Mouse (Mus musculus): ENCODE results near the gene Fam222a. TPM values are rescaled to one million over a fixed set of nuclear protein-coding genes. Genes with fewer than 3 reads are reported as not detected.

Fam222a gene
- polyA plus RNA-seq (2017; shearing (Covaris generic)): 0.98 TPM

GRCm38 (mm10) chr5:114567565-114568197 is at the start of gene Fam222a:
Fam222a (plus strand) TSS chr5:114568016.

GRCm38 (mm10) chr5:114658255-114658654 is 90.4 kb downstream of the Fam222a start, which contains the start of gene Trpv4:
Trpv4 (minus strand) TSS chr5:114658421.

Other genes starting within 250 kb of the Fam222a start
- 190 TPM for gene Kctd10, start 187.5 kb upstream of the Fam222a start, polyA plus RNA-seq (2017; shearing (Covaris generic))
- gene Ube3b, start 187.4 kb upstream of the Fam222a start, polyA plus RNA-seq (2017; shearing (Covaris generic)): 44.7 TPM
- 5.1 TPM for gene Mmab, start 124.0 kb upstream of the Fam222a start, polyA plus RNA-seq (2017; shearing (Covaris generic))
- gene Mvk, start 123.7 kb upstream of the Fam222a start, polyA plus RNA-seq (2017; shearing (Covaris generic)): 9.2 TPM
- gene Trpv4, start 90.4 kb downstream of the Fam222a start, polyA plus RNA-seq (2017; shearing (Covaris generic)): 0.33 TPM
- 103 TPM for gene Gltp, start 123.0 kb downstream of the Fam222a start, polyA plus RNA-seq (2017; shearing (Covaris generic))
- 15.8 TPM for gene Tchp, start 139.7 kb downstream of the Fam222a start, polyA plus RNA-seq (2017; shearing (Covaris generic))
- gene Ankrd13a, start 206.7 kb downstream of the Fam222a start, polyA plus RNA-seq (2017; shearing (Covaris generic)): 124 TPM
- 97.3 TPM for gene Git2, start 207.5 kb downstream of the Fam222a start, polyA plus RNA-seq (2017; shearing (Covaris generic))

All from effector memory CD4-positive, alpha-beta T cell, adult 7 months (primary cell).